ENCODE assay signal across 8 mouse cellular contexts in genomic region chr11:50601641-50602355, GRCm38 (mm10). TPM values are rescaled to one million over a fixed set of nuclear protein-coding genes. Genes with fewer than 3 reads are reported as not detected.
DNase-seq lines count a peak whose midpoint lies in the region; ATAC-seq lines count a peak whose summit lies in the region.

Adamts2 (plus strand) TSS chr11:50602084.

- H3K4me3 ChIP-seq in intestine, embryonic 16.5 days (ENCODE audit: low read length) = peak within 1 kb of the TSS; percentile 69
- H3K4me3 ChIP-seq in liver, embryonic 12.5 days = peak within 1 kb of the TSS; percentile 44
- H3K4me3 ChIP-seq in neural tube, embryonic 11.5 days (ENCODE audit: low read depth, low read length) = peak within 1 kb of the TSS; percentile 54

- H3K27ac ChIP-seq in intestine, embryonic 16.5 days (ENCODE audit: low read length) = peak within 1 kb of the TSS; percentile 33; the same call in 1 of the 2 replicates
- no peak within 1 kb of the TSS for H3K27ac ChIP-seq in liver, embryonic 12.5 days
- no peak within 1 kb of the TSS for H3K27ac ChIP-seq in neural tube, embryonic 11.5 days (ENCODE audit: low read depth, low read length)

- peaks cover 50% of the 10 kb centered on the region for H3K27me3 ChIP-seq in intestine, embryonic 16.5 days (replicated peaks; ENCODE audit: control insufficient read depth, insufficient read depth, low read length)
- peaks cover 85% of the 10 kb centered on the region for H3K27me3 ChIP-seq in liver, embryonic 12.5 days (replicated peaks)
- peaks cover 48% of the 10 kb centered on the region for H3K27me3 ChIP-seq in neural tube, embryonic 11.5 days (ENCODE audit: control insufficient read depth, insufficient read depth, low read length)

- no peaks in the 10 kb centered on the region for H3K36me3 ChIP-seq in intestine, embryonic 16.5 days (ENCODE audit: control insufficient read depth, insufficient read depth, low read length)
- H3K36me3 ChIP-seq in liver, embryonic 12.5 days = no peaks in the 10 kb centered on the region
- H3K36me3 ChIP-seq in neural tube, embryonic 11.5 days (ENCODE audit: control insufficient read depth, insufficient read depth, low read length) = no peaks in the 10 kb centered on the region

- H3K9me3 ChIP-seq in intestine, embryonic 16.5 days (ENCODE audit: control insufficient read depth, low read length) = no peaks in the 10 kb centered on the region
- H3K9me3 ChIP-seq in liver, embryonic 12.5 days (replicated peaks) = no peaks in the 10 kb centered on the region
- H3K9me3 ChIP-seq in neural tube, embryonic 11.5 days (ENCODE audit: control insufficient read depth, low read length) = no peaks in the 10 kb centered on the region

- peak within 1 kb of the TSS; percentile 68 for H3K9ac ChIP-seq in intestine, embryonic 16.5 days (ENCODE audit: low read depth, low read length)
- peak within 1 kb of the TSS; percentile 15; the same call in 1 of the 2 replicates for H3K9ac ChIP-seq in liver, embryonic 12.5 days
- H3K9ac ChIP-seq in neural tube, embryonic 11.5 days (ENCODE audit: low read length) = peak within 1 kb of the TSS; percentile 52

- peak; percentile 73 for ATAC-seq in granulocyte monocyte progenitor cell, adult 5-6 weeks (replicated peaks; ENCODE audit: poor library complexity, severe bottlenecking)
- ATAC-seq in intestine, embryonic 16.5 days = peak; percentile 88
- ATAC-seq in liver, embryonic 12.5 days = no peak
- peak; percentile 76 for ATAC-seq in neural tube, embryonic 11.5 days (ENCODE audit: insufficient read depth, low FRiP score, low TSS enrichment)

- peak within 1 kb of the TSS; percentile 93 for H3K4me2 ChIP-seq in intestine, embryonic 16.5 days (ENCODE audit: low read depth, low read length)
- peak within 1 kb of the TSS; percentile 60 for H3K4me2 ChIP-seq in liver, embryonic 12.5 days
- peak within 1 kb of the TSS; percentile 98 for H3K4me2 ChIP-seq in neural tube, embryonic 11.5 days (ENCODE audit: low read depth)

- H3K4me1 ChIP-seq in intestine, embryonic 16.5 days (ENCODE audit: control insufficient read depth, insufficient read depth, low read length) = peaks cover 19% of the 10 kb centered on the region
- peaks cover 3% of the 10 kb centered on the region; the same call in 1 of the 2 replicates for H3K4me1 ChIP-seq in liver, embryonic 12.5 days
- peaks cover 11% of the 10 kb centered on the region for H3K4me1 ChIP-seq in neural tube, embryonic 11.5 days (ENCODE audit: control insufficient read depth, insufficient read depth, low read length)

- WGBS in intestine, embryonic 16.5 days = 0% methylated on average over 72 of the region's 82 CpGs
- 3% methylated on average over 77 of the region's 82 CpGs for WGBS in liver, embryonic 12.5 days (ENCODE audit: insufficient replicate concordance)
- WGBS in neural tube, embryonic 11.5 days = under 1% methylated on average over 69 of the region's 82 CpGs

- peak in 1 of 2 experiments; percentile 32 for DNase-seq in layer of hippocampus, adult 18-20 months (ENCODE audit: low spot score in 2 of 2)
- no peak for DNase-seq in layer of hippocampus, adult 9-11 months
- peak; percentile 55 for DNase-seq in embryo, embryonic 11.5 days (ENCODE audit: low read depth, low spot score)
- DNase-seq in neural tube, embryonic 11.5 days (ENCODE audit: low spot score) = peak; percentile 81
- DNase-seq in thymus, postnatal 0 days (ENCODE audit: low spot score) = peak; percentile 43

RNA-seq across cellular contexts. Expression of gene Adamts2, which starts in this region (rescaled TPM):
- 10 to 100 TPM; 13.7 to 16.8 TPM for total RNA-seq in layer of hippocampus, adult 18-20 months (2021)
- not detected in 2 replicates for total RNA-seq in granulocyte monocyte progenitor cell, adult 5-6 weeks (2014; fragmentation: Nextera tagmentation)
- total RNA-seq in granulocyte monocyte progenitor cell, adult 5-6 weeks (2017) = not detected in 2 replicates
- polyA plus RNA-seq in intestine, embryonic 16.5 days (2015; fragmentation: Nextera tagmentation; extraction: Ambion mirVana) = 6.5 and 7.8 TPM in 2 replicates
- 4.2 and 4.4 TPM in 2 replicates for polyA plus RNA-seq in liver, embryonic 12.5 days (2016; fragmentation: Nextera tagmentation; extraction: Ambion mirVana)
- polyA plus RNA-seq in neural tube, embryonic 11.5 days (2014; fragmentation: Nextera tagmentation; extraction: Ambion mirVana) = 1.1 and 2.1 TPM in 2 replicates
- 3.2 and 3.3 TPM in 2 replicates for polyA plus RNA-seq in thymus, postnatal 0 days (2015; fragmentation: Nextera tagmentation; extraction: Ambion mirVana)

Comparison
In these comparisons a context has a peak if more than half of its experiments do, and no peak if none do; other contexts are left out.
1. RNA of gene Adamts2 (total RNA-seq): 13.7 to 16.8 TPM in layer of hippocampus, adult 18-20 months; not detected in granulocyte monocyte progenitor cell, adult 5-6 weeks; every median in the first group is over 10 times any median in the second.
2. Peak in ATAC-seq in granulocyte monocyte progenitor cell, adult 5-6 weeks; RNA of the gene not detected or under 1 TPM.
3. H3K9ac ChIP-seq: peak in every context shown above with its lines; median percentile 68 in intestine, embryonic 16.5 days; 52 in neural tube, embryonic 11.5 days; 15 in liver, embryonic 12.5 days.
4. Peak in every context shown above with its lines, with median percentiles within 50 percentile points of each other: H3K4me2 ChIP-seq and H3K4me3 ChIP-seq.